Mouse (Mus musculus) ovary, postnatal 14 days (tissue): ENCODE results near the gene Glt6d1.
A peak's percentile ranks its signal among the peaks of the same experiment; 100 is the strongest.
"Not testable (repeated sequence)": the region's sequence is repeated elsewhere in the genome, so short reads cannot be mapped to it uniquely, and the experiment has no call there.

ENCODE experiments used
- DNase-seq: peaks from one replicate; pipeline ENCODE4 v3.0.0; 2022; ENCODE audit warnings: low spot score

The Glt6d1 gene

DNA sequence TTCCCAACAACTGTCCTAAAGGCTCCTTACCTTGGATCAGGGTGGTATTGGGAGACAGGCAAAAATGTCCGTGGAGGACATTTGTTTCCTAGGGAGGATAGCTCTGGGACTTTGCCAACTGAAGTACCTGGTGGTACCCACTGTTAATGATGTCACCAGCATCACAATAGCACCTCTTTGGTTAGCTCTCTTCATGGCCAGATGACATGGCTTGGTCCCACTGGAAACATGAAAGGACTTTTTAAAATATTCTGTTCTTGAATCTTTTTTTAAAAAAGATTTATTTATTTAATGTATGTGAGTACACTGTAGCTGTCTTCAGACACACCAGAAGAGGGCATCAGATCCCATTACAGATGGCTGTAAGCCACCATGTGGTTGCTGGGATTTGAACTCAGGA, at the start of gene Glt6d1:
Gene Glt6d1 (minus strand): TSS at position 101 of the 400 bp plus-strand sequence.
- DNase-seq: not testable (repeated sequence)

DNA sequence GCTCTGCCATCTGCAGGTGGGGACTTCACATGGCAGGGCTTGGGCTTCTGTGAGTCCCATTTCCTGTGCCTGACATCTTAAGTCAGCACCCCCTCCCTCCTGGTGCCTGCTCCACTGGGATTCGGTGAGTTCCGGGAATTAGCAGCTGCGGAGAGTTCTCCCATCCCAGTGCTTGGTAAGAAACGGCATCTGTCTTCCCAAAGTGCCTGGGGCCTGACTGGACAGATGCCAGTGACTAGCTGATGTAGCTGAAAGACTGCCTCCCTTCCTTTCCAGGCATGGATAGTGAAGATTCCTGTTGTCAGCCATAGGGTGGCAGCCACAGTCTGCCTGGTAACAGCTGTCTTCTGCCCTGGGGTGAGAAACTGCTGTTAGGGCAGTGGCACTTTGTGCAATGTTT, 49.8 kb upstream of the Glt6d1 start:
- no peak for DNase-seq

DNA sequence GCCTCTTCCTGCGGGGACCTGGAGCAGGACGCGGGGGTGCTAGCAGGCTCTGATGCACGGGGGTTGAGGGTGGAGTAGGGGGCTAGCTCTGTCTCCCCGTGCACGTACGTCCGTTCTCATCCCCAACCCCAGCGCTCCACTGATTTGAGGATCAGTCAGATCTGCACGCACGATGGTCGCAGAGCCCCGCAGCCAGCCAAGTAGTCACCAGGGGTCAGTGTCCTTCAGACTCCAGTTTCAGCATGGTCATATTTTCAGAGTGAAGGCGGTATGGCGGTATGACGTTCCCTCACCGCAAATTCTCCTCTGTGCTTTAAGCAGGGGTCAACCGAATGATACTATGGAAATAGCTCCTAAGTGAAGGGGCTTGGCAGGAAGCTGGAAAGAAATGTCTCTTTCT, 48.6 kb upstream of the Glt6d1 start:
- DNase-seq: no peak

DNA sequence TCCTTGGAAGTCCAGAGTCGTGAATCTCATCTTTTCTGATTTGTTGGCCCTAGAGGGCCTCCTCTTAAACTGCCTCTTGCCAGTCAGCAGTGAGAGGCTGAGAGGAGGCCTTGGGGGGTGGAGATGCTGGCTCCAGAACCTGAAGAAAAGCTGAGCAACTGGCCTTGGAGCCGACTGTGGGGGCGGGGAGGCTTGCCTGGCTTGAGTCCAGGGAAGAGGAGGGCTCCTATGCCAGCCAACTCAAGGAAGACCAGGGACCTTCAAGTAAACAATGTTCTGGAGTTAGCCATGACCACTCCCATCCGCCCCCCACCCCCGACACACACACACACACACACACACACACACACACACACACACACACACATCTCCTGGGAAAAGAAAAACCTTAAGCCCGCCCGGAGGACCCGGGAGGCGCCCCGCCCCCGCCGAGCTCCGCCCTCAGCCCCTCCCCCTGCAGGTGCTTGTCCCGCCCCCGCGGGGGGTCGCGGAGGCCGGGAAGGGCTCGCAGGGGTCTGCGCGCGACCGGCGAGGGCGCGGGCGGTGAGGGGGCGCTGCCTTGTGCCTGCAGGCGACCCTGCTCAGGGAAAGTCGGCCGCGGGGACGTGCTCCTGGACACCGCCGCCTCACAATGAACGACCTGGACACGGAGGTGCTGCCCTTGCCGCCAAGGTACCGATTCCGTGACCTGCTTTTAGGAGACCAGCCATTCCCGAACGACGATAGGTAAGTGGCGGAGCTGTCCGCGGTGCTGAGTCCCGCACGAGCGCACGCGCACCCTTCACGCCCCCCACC, 47.9 kb upstream of the Glt6d1 start, which contains the start of gene Kcnt1:
Gene Kcnt1 (plus strand): TSS at position 398 of the 795 bp plus-strand sequence.
- peak; percentile 53 for DNase-seq

DNA sequence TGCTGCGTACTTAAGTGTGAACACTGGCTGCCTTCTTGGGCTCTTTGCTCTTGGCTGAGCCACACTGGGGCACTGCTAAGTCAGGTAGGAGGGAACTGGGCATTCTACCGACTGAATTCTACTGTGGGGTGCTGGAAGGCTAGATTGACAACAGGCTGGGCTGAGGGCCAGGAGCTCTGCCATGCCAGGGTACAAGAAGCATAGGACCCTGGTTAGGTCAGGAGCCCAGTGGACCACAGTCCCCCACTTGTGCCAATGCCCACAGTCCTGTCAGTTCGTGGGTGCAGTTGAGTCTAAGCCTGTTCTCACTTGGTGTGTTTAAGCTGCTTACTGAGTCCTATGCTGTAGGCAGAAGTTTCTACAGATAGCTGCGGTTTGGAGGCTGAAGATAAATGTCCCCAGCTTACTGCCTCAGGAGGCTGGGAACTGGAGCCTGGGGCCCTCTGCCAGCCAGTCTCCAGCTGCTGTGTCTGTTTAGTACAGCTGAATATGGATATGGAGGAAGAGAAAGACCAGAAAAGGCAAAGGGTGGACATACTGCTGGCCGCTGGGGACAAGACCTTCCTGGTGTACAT, 47.1 kb upstream of the Glt6d1 start:
- DNase-seq: no peak

DNA sequence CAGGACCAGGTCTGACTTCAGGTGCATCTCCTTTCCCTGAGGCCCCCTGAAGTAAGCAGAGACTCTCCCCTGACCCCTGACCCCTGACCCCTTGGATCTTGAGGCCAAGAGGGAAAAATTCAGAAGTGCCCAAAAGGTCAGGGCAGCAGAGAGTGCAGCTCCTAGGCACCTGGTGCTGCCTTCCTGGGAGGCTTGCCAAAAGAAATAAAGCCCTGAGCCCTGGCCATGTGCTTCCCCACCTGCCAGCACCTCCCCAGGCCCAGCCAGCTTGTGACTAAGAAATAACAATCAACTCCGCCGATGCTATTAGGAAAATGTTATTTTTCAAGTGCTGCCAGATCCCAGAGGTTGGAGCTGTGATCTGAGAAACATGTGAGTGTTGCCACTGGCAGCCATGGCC, 46.4 kb upstream of the Glt6d1 start:
- DNase-seq: no peak

- DNase-seq: no peak
Observed at GRCm38 (mm10) chr2:25859891-25860290, 44.2 kb upstream of the Glt6d1 start.

- no peak for DNase-seq
Observed at GRCm38 (mm10) chr2:25853998-25854397, 38.4 kb upstream of the Glt6d1 start.

- no peak for DNase-seq
Observed at GRCm38 (mm10) chr2:25852626-25853025, 37.0 kb upstream of the Glt6d1 start.

DNA sequence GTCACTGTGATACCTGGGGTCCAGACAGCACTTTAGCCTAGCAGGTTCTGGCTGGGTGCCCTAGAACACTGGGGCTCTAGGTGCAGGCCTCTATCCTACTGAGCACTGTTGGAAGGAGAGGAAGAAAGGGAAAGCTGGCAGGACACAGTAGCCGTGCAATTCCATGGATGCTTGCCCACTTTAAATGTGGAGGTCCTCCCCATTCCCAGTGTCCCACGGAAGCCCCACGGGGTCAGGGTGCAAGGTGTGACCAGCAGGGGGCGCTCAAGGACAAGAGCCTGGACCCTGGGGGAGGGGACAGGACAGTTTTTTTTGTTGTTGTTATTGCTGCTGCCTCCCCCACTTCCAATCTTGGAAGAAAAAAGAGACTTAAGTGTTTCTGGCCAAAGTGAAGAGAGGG, 34.7 kb upstream of the Glt6d1 start:
- peak; percentile 53 for DNase-seq

- DNase-seq: no peak
Observed at GRCm38 (mm10) chr2:25847226-25847625, 31.6 kb upstream of the Glt6d1 start, which contains the start of gene Sohlh1. TSS of gene Sohlh1 (minus strand) at chr2:25847248.

DNA sequence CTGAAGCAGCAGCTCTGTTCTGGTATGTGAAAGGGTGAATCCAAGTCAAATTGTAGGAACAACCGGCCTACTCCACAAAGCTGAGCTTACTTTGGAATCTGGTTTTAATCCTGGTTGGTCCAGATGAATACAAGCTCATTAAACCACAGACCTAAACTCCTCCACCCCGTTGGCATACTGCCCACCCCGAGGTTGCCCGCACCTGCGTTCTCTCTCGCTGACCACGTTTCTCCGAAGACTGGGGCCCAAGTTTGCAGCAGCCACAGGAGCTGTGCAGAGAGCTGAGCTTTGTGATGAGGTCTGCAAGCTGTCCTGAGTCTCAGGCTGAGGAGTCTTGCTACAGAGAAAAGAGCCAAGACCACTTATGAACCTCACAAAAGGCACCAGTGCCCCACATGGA, 30.9 kb upstream of the Glt6d1 start:
- no peak for DNase-seq

DNA sequence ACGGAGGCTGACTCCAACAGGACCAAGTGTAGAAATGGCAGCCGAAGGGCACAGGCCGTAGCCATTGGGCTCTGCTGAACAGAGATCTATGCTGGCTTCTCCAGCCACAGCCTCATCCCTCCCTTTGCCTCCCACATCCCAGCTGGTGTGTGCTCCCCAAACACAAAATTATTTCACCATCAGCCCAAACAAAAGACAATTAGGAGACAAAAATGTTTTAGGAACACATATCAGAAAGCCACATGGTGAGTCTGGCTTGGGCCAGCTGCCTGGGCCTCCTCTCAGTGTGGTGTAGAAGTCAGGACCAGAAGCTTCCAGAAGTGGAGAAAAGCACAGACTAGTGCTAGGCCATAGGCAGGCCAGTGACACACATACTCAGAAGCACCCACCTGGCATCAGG, 28.4 kb upstream of the Glt6d1 start:
- DNase-seq: no peak

DNA sequence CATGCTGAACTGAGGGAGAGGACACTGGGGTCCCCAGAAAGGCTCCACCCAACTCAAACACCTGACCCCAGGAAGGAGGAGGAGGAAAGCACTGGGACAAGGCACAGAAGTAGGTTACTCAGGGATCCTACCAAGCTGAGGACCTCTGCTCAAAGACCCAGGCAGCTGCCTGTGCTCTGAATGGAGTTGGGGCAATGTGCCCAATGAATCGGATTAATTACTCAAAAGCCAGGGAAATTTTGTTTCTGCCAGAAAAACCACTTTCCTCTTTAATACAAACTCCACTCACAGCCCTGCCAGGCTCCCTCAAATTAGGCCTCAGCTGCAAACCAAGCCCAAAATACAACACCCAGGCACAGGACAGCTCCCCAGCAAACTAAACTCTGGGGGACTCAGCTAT, 27.1 kb upstream of the Glt6d1 start:
- DNase-seq: no peak

GRCm38 (mm10) chr2:25842161-25842560, 26.5 kb upstream of the Glt6d1 start:
- no peak for DNase-seq

DNA sequence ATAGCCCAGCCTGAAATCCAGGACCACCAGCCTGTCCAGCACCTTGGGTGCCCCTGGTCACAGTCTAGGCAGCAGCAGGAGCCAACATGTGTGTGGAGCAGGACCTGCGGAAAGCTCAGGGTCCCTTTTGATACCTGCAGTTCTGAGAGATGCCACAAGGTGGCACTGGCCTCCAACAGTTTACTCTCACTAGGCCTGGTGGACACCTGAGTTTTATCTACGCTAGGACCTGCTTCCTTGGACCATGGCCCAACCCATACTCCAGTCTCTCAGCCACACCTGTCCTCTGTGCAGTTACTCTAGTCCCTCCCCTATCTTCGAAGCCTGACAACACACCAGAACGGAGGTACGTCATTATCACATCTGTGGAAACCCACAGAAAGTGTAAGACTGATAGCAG, 20.6 kb upstream of the Glt6d1 start:
- DNase-seq: peak; percentile 76

DNA sequence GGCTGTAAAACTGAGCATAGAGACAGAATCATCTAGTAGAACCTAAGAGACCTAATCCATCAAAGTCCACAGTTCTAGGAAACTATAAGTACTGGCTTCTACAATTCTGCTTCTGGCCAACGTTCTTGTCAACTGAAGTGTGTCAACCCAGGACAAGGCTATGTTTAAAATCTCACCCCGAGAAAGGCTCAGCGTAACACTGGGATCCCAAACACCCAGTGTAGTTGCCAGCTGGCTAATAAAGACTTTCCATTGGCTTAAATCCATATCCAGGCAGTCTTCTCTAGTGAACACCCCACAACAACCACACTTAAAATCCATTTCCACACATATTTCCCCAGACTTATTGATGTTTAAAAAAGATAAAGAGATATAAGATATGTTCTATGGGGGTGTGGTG, 15.1 kb upstream of the Glt6d1 start:
- DNase-seq: no peak

DNA sequence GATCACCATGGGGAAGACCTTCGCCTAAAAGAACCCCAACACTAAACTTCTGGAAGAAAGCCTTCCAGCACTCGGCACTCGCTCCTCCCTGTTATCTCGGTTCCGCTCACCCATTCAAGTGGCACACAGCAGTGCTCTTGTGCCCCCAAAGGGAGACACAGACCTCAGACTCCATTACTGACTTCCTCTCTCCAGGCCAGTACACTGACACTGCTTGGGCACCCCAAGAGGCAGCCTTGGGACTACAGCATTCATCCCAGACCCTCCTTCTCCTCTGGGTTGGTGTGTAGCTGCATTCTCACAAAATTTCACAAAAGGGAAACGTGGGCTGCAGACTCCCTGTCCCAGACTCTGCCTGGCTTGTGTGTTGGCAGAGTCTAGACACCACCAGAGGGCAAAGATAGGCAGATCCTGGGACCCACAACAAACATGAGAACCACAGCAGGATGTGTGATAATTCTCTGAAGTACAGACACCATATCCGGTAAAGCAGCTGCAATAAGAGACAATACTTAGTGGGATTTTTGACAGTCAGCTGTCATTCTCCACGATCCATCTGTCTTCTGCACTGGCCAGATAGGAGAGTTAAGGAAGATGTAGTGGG, 12.8 kb upstream of the Glt6d1 start:
- no peak for DNase-seq

DNA sequence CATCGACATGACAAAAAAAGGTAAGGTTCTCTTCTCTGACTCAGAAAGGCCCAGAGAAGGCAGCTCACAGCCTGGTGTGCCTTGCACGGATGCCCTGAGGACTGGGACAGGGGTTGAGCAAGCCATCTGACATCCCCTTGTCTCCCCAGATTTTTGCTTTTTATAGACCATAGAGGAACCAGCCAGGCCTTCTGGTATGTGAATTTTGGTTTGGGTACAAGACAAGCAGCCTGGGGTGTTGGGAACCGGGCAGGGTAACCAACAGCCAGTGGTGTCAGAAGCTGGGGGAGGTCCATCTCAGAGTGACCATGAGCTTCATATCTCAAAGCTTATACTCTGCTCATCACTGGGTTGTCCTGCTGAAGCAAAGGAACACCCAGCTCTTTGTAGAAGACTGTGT, 9.1 kb upstream of the Glt6d1 start:
- DNase-seq: no peak

DNA sequence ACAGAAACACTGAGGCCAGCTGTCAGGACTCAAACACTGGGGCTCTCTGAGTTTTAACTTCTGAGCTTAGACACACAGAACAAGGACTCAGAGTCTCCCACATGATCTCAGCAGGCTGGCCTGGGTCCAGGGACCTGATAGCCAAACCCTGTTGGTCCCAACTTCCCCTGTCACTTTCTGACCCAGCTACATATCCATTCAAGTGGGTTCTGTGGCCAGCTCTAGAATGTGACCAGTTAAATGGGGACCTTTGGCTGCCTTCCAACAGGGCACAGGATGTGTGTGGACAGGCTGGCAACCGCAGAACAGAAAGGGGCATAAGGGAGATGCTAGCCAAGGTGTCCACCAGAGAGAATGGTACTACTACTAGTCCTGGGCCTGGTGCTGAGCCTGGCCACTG, 7.2 kb upstream of the Glt6d1 start, which contains the start of gene Lcn9:
Gene Lcn9 (plus strand): TSS at position 348 of the 400 bp plus-strand sequence.
- DNase-seq: no peak

DNA sequence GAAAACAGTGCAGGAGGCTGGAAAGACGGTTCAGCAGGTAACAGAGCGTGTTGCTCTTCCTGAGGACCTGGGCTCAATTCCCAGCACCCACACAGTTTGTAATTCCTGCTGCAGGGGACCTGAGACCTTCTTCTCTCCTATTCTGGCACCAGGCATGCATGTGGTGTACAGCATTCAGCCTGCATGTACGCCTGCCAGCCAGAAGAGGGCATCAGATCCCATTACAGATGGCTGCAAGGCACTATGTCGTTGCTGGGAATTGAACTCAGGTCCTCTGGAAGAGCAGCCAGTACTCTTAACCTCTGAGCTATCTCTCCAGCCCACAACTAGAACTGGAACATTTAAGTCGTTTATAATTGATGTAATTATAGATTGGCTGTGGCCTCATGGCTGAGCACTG, 2.3 kb downstream of the Glt6d1 start:
- no peak for DNase-seq

GRCm38 (mm10) chr2:25811711-25812110, 3.9 kb downstream of the Glt6d1 start:
- no peak for DNase-seq

- DNase-seq: no peak
Observed at GRCm38 (mm10) chr2:25798065-25798464, 17.6 kb downstream of the Glt6d1 start.
